Mouse (Mus musculus) midbrain, postnatal 0 days (tissue): ENCODE measurements at regions not wholly inside any gene's neighbourhood (a gene's known extent, or its start where the extent isn't known, plus 50 kb on each side); places are given as distances from the start of the nearest gene placed in this dataset.

ENCODE experiments used
- ATAC-seq: fragments of 200-750 bp; cut with Nextera tagmentation; 2 replicates; pipeline ENCODE4 v1.8.0; 2017; ENCODE audit warnings: moderate number of reproducible peaks, mild to moderate bottlenecking, moderate TSS enrichment, moderate library complexity; ENCODE audit not compliant: low FRiP score
- DNase-seq: peaks from one replicate; pipeline ENCODE4 v3.0.0-alpha.2; 2015; ENCODE audit warnings: low spot score
- H3K27ac ChIP-seq: fragments of 300-500 bp; sonication (generic); 2 replicates; pipeline ENCODE4 v1.5.1; 2014; ENCODE audit warnings: low read depth, mild to moderate bottlenecking, low read length, mixed read lengths
- H3K27me3 ChIP-seq: fragments of 300-500 bp; sonication (generic); 2 replicates; pipeline ENCODE4 v1.6.1; 2014; ENCODE audit warnings: low read length, control low read depth, mixed read lengths; ENCODE audit not compliant: insufficient read depth
- H3K36me3 ChIP-seq: fragments of 300-500 bp; sonication (generic); 2 replicates; pipeline ENCODE4 v1.6.1; 2014; ENCODE audit warnings: low read length, control low read depth, mixed read lengths; ENCODE audit not compliant: insufficient read depth
- H3K4me1 ChIP-seq: fragments of 300-500 bp; sonication (generic); 2 replicates; pipeline ENCODE4 v1.6.1; 2014; ENCODE audit warnings: mild to moderate bottlenecking, control low read depth, antibody characterized with exemption, low read length, mixed read lengths; ENCODE audit not compliant: insufficient read depth
- H3K4me2 ChIP-seq: fragments of 300-500 bp; sonication (generic); 2 replicates; pipeline ENCODE4 v1.6.1; 2014; ENCODE audit warnings: low read depth, mild to moderate bottlenecking, low read length, mixed read lengths; ENCODE audit not compliant: poor library complexity, severe bottlenecking
- H3K4me3 ChIP-seq: fragments of 300-500 bp; sonication (generic); 2 replicates; pipeline ENCODE4 v1.5.1; 2014; ENCODE audit warnings: low read depth, mild to moderate bottlenecking, low read length, moderate library complexity
- H3K9ac ChIP-seq: fragments of 300-500 bp; sonication (generic); replicated peaks from 2 replicates; pipeline ENCODE4 v1.6.1; 2014; ENCODE audit warnings: mild to moderate bottlenecking, low read length, moderate library complexity, mixed read lengths; ENCODE audit not compliant: poor library complexity, severe bottlenecking
- H3K9me3 ChIP-seq: fragments of 300-500 bp; sonication (generic); 2 replicates; pipeline ENCODE4 v1.6.1; 2016; ENCODE audit warnings: low read length, control low read depth
- CTCF ChIP-seq: IDR thresholded peaks from 2 replicates; pipeline ENCODE4 v1.5.1; 2016; ENCODE audit warnings: antibody characterized with exemption, mild to moderate bottlenecking
- WGBS: fragments of 180-500 bp; shearing (Covaris S2); extraction: QIAGEN DNeasy Blood & Tissue Kit; methylation state at CpG from one replicate; pipeline ENCODE4 v1.1.7; 2014; 5-methylcytosine and 5-hydroxymethylcytosine counted together

GRCm38 (mm10) chr12:74657036-74657648 is 340.9 kb upstream of the Gm11042 start:
- 57% methylated on average over 2 of the region's 2 CpGs for WGBS
- no peak for ATAC-seq

GRCm38 (mm10) chr12:74651256-74651655 is 335.1 kb upstream of the Gm11042 start:
- Histone ChIP-seq H3K27me3 (no peaks in the 10 kb centered on the region), H3K27ac (no peak overlapping the region), H3K36me3 (no peaks in the 10 kb centered on the region), H3K4me1 (no peaks in the 10 kb centered on the region), H3K4me3 (no peak overlapping the region), H3K4me2 (no peak overlapping the region), H3K9ac (no peak overlapping the region), H3K9me3 (no peaks in the 10 kb centered on the region)
- DNase-seq, result peak; percentile 19
- no peak for ATAC-seq
- TF ChIP-seq CTCF, result no peak
- WGBS, result 56% methylated on average over 1 of the region's 1 CpGs

More at GRCm38 (mm10) chr12:74657036-74657648, 340.9 kb upstream of the Gm11042 start:
- Histone ChIP-seq H3K9ac (no peak overlapping the region), H3K27me3 (no peaks in the 10 kb centered on the region), H3K36me3 (no peaks in the 10 kb centered on the region), H3K27ac (no peak overlapping the region), H3K9me3 (0 out of 2 replicates have a peak, but pooled peaks cover 4% of the 10 kb centered on the region), H3K4me2 (no peak overlapping the region), H3K4me3 (no peak overlapping the region), H3K4me1 (no peaks in the 10 kb centered on the region)
- no peak for TF ChIP-seq CTCF
- peak; percentile 35 for DNase-seq

GRCm38 (mm10) chr12:74632827-74633226 is 316.6 kb upstream of the Gm11042 start:
- H3K4me2 ChIP-seq, result no peak overlapping the region
- DNase-seq (no peak), ATAC-seq (no peak)
- no peaks in the 10 kb centered on the region for H3K27me3 ChIP-seq
- no peaks in the 10 kb centered on the region for H3K4me1 ChIP-seq
- no peak overlapping the region for H3K27ac ChIP-seq
- no peak for TF ChIP-seq CTCF
- no peak overlapping the region for H3K9ac ChIP-seq
- H3K36me3 ChIP-seq, result no peaks in the 10 kb centered on the region
- WGBS, result 81% methylated on average over 2 of the region's 2 CpGs
- no peaks in the 10 kb centered on the region for H3K9me3 ChIP-seq
- no peak overlapping the region for H3K4me3 ChIP-seq

- H3K4me1 ChIP-seq, result no peaks in the 10 kb centered on the region
- no peaks in the 10 kb centered on the region for H3K9me3 ChIP-seq
- TF ChIP-seq CTCF, result no peak
- WGBS, result 89% methylated on average over 2 of the region's 2 CpGs
- H3K4me3 ChIP-seq, result no peak overlapping the region
- H3K27ac ChIP-seq, result no peak overlapping the region
- DNase-seq (no peak), ATAC-seq (no peak)
- H3K4me2 ChIP-seq, result no peak overlapping the region
- no peaks in the 10 kb centered on the region for H3K27me3 ChIP-seq
- H3K36me3 ChIP-seq, result no peaks in the 10 kb centered on the region
- no peak overlapping the region for H3K9ac ChIP-seq
Measured at GRCm38 (mm10) chr12:74595208-74595607, 279.0 kb upstream of the Gm11042 start.

- Histone ChIP-seq H3K27me3 (no peaks in the 10 kb centered on the region), H3K9ac (no peak overlapping the region), H3K27ac (no peak overlapping the region), H3K4me2 (no peak overlapping the region), H3K4me3 (no peak overlapping the region), H3K4me1 (no peaks in the 10 kb centered on the region), H3K9me3 (no peaks in the 10 kb centered on the region), H3K36me3 (no peaks in the 10 kb centered on the region)
- no peak for TF ChIP-seq CTCF
- no peak for DNase-seq
- 92% methylated on average over 2 of the region's 2 CpGs for WGBS
- ATAC-seq, result no peak
Measured at GRCm38 (mm10) chr12:74554599-74554998, 238.4 kb upstream of the Gm11042 start.

- Histone ChIP-seq H3K4me1 (no peaks in the 10 kb centered on the region), H3K4me3 (no peak overlapping the region), H3K36me3 (no peaks in the 10 kb centered on the region), H3K4me2 (no peak overlapping the region), H3K27ac (no peak overlapping the region), H3K9me3 (peaks cover 3% of the 10 kb centered on the region; the same call in 1 of the 2 replicates), H3K27me3 (no peaks in the 10 kb centered on the region), H3K9ac (no peak overlapping the region)
- no peak for TF ChIP-seq CTCF
- DNase-seq, result no peak
- ATAC-seq, result no peak
- WGBS, result 87% methylated on average over 2 of the region's 2 CpGs
Measured at GRCm38 (mm10) chr12:74544172-74544571, 228.0 kb upstream of the Gm11042 start.
